Mouse (Mus musculus) CH12.LX (cell line): Measurements from ENCODE around the gene Dctpp1. TPM values are rescaled to one million over a fixed set of nuclear protein-coding genes. Genes with fewer than 3 reads are reported as not detected.

ENCODE experiments used
- DNase-seq: peaks from one replicate; pipeline ENCODE4 v3.0.0-alpha.2; 2013; ENCODE audit errors: extremely low read depth
- H3K27ac ChIP-seq: 2 replicates; pipeline ENCODE4 v1.5.1; 2012; ENCODE audit warnings: low read depth, mild to moderate bottlenecking, control low read depth, moderate library complexity; ENCODE audit not compliant: insufficient read depth
- H3K27me3 ChIP-seq: replicated peaks from 2 replicates; pipeline ENCODE3; 2012; ENCODE audit warnings: inconsistent platforms
- H3K36me3 ChIP-seq, 2 experiments: replicated peaks in 1 of 2; 2 replicates each; pipeline versions ENCODE3 to v1.6.1; 2012; ENCODE audit warnings: inconsistent platforms in 1 of 2, low read length in 1 of 2, mild to moderate bottlenecking in 1 of 2, mixed read lengths in 1 of 2, moderate library complexity in 1 of 2; ENCODE audit not compliant: control insufficient read depth in 1 of 2, insufficient read depth in 1 of 2
- H3K4me1 ChIP-seq, 2 experiments: 2 replicates each; pipeline ENCODE4 v1.6.1; 2012; ENCODE audit warnings: inconsistent platforms in 1 of 2, moderate library complexity in 1 of 2; ENCODE audit not compliant: insufficient read depth in 2 of 2, control insufficient read depth in 1 of 2
- H3K4me2 ChIP-seq: 2 replicates; pipeline ENCODE4 v1.6.1; 2012; ENCODE audit warnings: low read depth, mild to moderate bottlenecking, control low read depth; ENCODE audit not compliant: poor library complexity, insufficient read depth, severe bottlenecking
- H3K4me3 ChIP-seq, 3 experiments: fragments of 150-350 bp in 1 of 3; sonication (generic) in 1 of 3; replicated peaks in 1 of 3; 2 replicates each; pipeline versions ENCODE3 to v1.5.1; 2011 to 2012; ENCODE audit warnings: low read depth in 2 of 3, low read length in 2 of 3, mild to moderate bottlenecking in 2 of 3, moderate library complexity in 2 of 3, control low read depth in 1 of 3, improper control_type of control experiment in 1 of 3, inconsistent platforms in 1 of 3, mixed read lengths in 1 of 3; ENCODE audit not compliant: poor library complexity in 1 of 3
- H3K79me2 ChIP-seq: replicated peaks from 2 replicates; pipeline ENCODE4 v1.6.1; 2012; ENCODE audit warnings: mild to moderate bottlenecking, moderate library complexity; ENCODE audit not compliant: control insufficient read depth, poor library complexity, insufficient read depth, severe bottlenecking; ENCODE audit errors: extremely low read depth
- H3K9ac ChIP-seq: 2 replicates; pipeline ENCODE4 v1.6.1; 2012; ENCODE audit warnings: low read depth, mild to moderate bottlenecking, control low read depth, moderate library complexity; ENCODE audit not compliant: insufficient read depth
- H3K9me3 ChIP-seq: replicated peaks from 2 replicates; pipeline ENCODE3; 2012; ENCODE audit warnings: low read length, inconsistent platforms, mixed read lengths
- BHLHE40 ChIP-seq: IDR thresholded peaks from 2 replicates; pipeline ENCODE4 v1.6.1; 2011; ENCODE audit warnings: mild to moderate bottlenecking, low read depth, low read length, improper control_type of control experiment
- CHD1 ChIP-seq: IDR thresholded peaks from 2 replicates; pipeline ENCODE4 v1.6.1; 2012; ENCODE audit warnings: low read depth, low read length, improper control_type of control experiment, inconsistent platforms
- CHD2 ChIP-seq: IDR thresholded peaks from 2 replicates; pipeline ENCODE4 v1.6.1; 2011; ENCODE audit warnings: low read length, improper control_type of control experiment
- CTCF ChIP-seq, 2 experiments: IDR thresholded peaks in 1 of 2; conservative IDR thresholded peaks in 1 of 2; 2 replicates each; pipeline ENCODE4 v1.5.1; 2011 to 2012; ENCODE audit warnings: low read depth in 2 of 2, low read length in 2 of 2, improper control_type of control experiment in 1 of 2, inconsistent platforms in 1 of 2, mild to moderate bottlenecking in 1 of 2, moderate library complexity in 1 of 2
- ELF1 ChIP-seq: IDR thresholded peaks from 2 replicates; pipeline ENCODE4 v1.6.1; 2014; ENCODE audit warnings: low read depth, mild to moderate bottlenecking, inconsistent platforms, low read length, improper control_type of control experiment
- EP300 ChIP-seq: IDR thresholded peaks from 2 replicates; pipeline ENCODE4 v1.6.1; 2011; ENCODE audit warnings: low read length, improper control_type of control experiment
- ETS1 ChIP-seq: conservative IDR thresholded peaks from 2 replicates; pipeline ENCODE4 v1.6.1; 2012; ENCODE audit warnings: low read depth, mild to moderate bottlenecking, inconsistent platforms, low read length, improper control_type of control experiment, moderate library complexity
- GABPA ChIP-seq: IDR thresholded peaks from 2 replicates; pipeline ENCODE4 v1.6.1; 2012; ENCODE audit warnings: low read depth, low read length, improper control_type of control experiment, inconsistent platforms; ENCODE audit not compliant: insufficient replicate concordance
- HCFC1 ChIP-seq: IDR thresholded peaks from 2 replicates; pipeline ENCODE4 v1.6.1; 2012; ENCODE audit warnings: low read depth, mild to moderate bottlenecking, inconsistent platforms, low read length, improper control_type of control experiment
- IRF4 ChIP-seq: IDR thresholded peaks from 2 replicates; pipeline ENCODE4 v1.6.1; 2014; ENCODE audit warnings: low read depth, mild to moderate bottlenecking, inconsistent platforms, low read length, improper control_type of control experiment
- JUND ChIP-seq: conservative IDR thresholded peaks from 2 replicates; pipeline ENCODE4 v1.6.1; 2011; ENCODE audit warnings: low read depth, low read length, improper control_type of control experiment
- KAT2A ChIP-seq: IDR thresholded peaks from 2 replicates; pipeline ENCODE4 v1.6.1; 2012; ENCODE audit warnings: low read length, improper control_type of control experiment, inconsistent platforms; ENCODE audit not compliant: insufficient replicate concordance
- MAFK ChIP-seq: IDR thresholded peaks from 2 replicates; pipeline ENCODE4 v1.6.1; 2011; ENCODE audit warnings: low read length, improper control_type of control experiment; ENCODE audit not compliant: insufficient replicate concordance
- MAX ChIP-seq: IDR thresholded peaks from 2 replicates; pipeline ENCODE4 v1.6.1; 2011; ENCODE audit warnings: low read length, improper control_type of control experiment
- MAZ ChIP-seq: IDR thresholded peaks from 2 replicates; pipeline ENCODE4 v1.6.1; 2012; ENCODE audit warnings: low read depth, mild to moderate bottlenecking, inconsistent platforms, low read length, improper control_type of control experiment, moderate library complexity
- MEF2A ChIP-seq: IDR thresholded peaks from 2 replicates; pipeline ENCODE4 v1.6.1; 2014; ENCODE audit warnings: low read depth, mild to moderate bottlenecking, inconsistent platforms, low read length, improper control_type of control experiment, borderline replicate concordance
- MXI1 ChIP-seq: IDR thresholded peaks from 2 replicates; pipeline ENCODE4 v1.6.1; 2011; ENCODE audit warnings: mild to moderate bottlenecking, low read depth, low read length, improper control_type of control experiment
- MYC ChIP-seq: IDR thresholded peaks from 2 replicates; pipeline ENCODE4 v1.6.1; 2011; ENCODE audit warnings: low read depth, mild to moderate bottlenecking, improper control_type of control experiment, low read length
- NELFE ChIP-seq: IDR thresholded peaks from 2 replicates; pipeline ENCODE4 v1.6.1; 2011; ENCODE audit warnings: low read depth, low read length, improper control_type of control experiment
- NRF1 ChIP-seq: IDR thresholded peaks from 2 replicates; pipeline ENCODE4 v1.6.1; 2014; ENCODE audit warnings: low read depth, mild to moderate bottlenecking, inconsistent platforms, low read length, improper control_type of control experiment, moderate library complexity
- PAX5 ChIP-seq: IDR thresholded peaks from 2 replicates; pipeline ENCODE4 v1.6.1; 2012; ENCODE audit warnings: low read length, inconsistent platforms, mixed read lengths
- POLR2AphosphoS2 ChIP-seq: IDR thresholded peaks from 2 replicates; pipeline ENCODE4 v1.6.1; 2011; ENCODE audit warnings: low read depth, low read length, improper control_type of control experiment
- RAD21 ChIP-seq: IDR thresholded peaks from 2 replicates; pipeline ENCODE4 v1.6.1; 2011; ENCODE audit warnings: low read depth, mild to moderate bottlenecking, low read length, improper control_type of control experiment, moderate library complexity
- SIN3A ChIP-seq: IDR thresholded peaks from 2 replicates; pipeline ENCODE4 v1.6.1; 2012; ENCODE audit warnings: low read length, improper control_type of control experiment, inconsistent platforms
- SMC3 ChIP-seq: IDR thresholded peaks from 2 replicates; pipeline ENCODE4 v1.6.1; 2011; ENCODE audit warnings: low read depth, low read length, improper control_type of control experiment
- TCF12 ChIP-seq: IDR thresholded peaks from 2 replicates; pipeline ENCODE4 v1.6.1; 2014; ENCODE audit warnings: low read depth, mild to moderate bottlenecking, inconsistent platforms, low read length, improper control_type of control experiment
- UBTF ChIP-seq: IDR thresholded peaks from 2 replicates; pipeline ENCODE4 v1.6.1; 2012; ENCODE audit warnings: low read depth, mild to moderate bottlenecking, inconsistent platforms, low read length, improper control_type of control experiment, moderate library complexity
- USF1 ChIP-seq: IDR thresholded peaks from 2 replicates; pipeline ENCODE4 v1.6.1; 2014; ENCODE audit warnings: low read depth, mild to moderate bottlenecking, inconsistent platforms, low read length, improper control_type of control experiment
- USF2 ChIP-seq: conservative IDR thresholded peaks from 2 replicates; pipeline ENCODE4 v1.6.1; 2011; ENCODE audit warnings: low read depth, low read length, improper control_type of control experiment
- ZC3H11A ChIP-seq: IDR thresholded peaks from 2 replicates; pipeline ENCODE4 v1.6.1; 2012; ENCODE audit warnings: low read depth, mild to moderate bottlenecking, inconsistent platforms, low read length, improper control_type of control experiment
- ZMIZ1 ChIP-seq: IDR thresholded peaks from 2 replicates; pipeline ENCODE4 v1.6.1; 2012; ENCODE audit warnings: low read depth, mild to moderate bottlenecking, inconsistent platforms, low read length, improper control_type of control experiment
- dilution Hi-C: fragments of 300-500 bp; cut with MboI; formaldehyde crosslinking; loops from 2 replicates; pipeline ENCODE4 v1.14.3; 2020; ENCODE audit warnings: low sequenced_read_pairs; ENCODE audit not compliant: extremely low pct_unique_long_range_greater_than_20kb, extremely low pct_ligation_motif_present
- in situ Hi-C: fragments of 300-500 bp; cut with MboI; formaldehyde crosslinking; loops from 3 replicates; pipeline ENCODE4 v1.14.3; 2019; ENCODE audit warnings: low sequenced_read_pairs, low pct_ligation_motif_present, low pct_unique_long_range_greater_than_20kb, mixed read lengths
- polyA plus RNA-seq: library from polyadenylated mRNA; unstranded; fragments of >175 nt; gene quantifications from 2 replicates; pipeline ENCODE4 v1.2.1, GENCODE M21; 2012; ENCODE audit warnings: low read depth; ENCODE audit not compliant: insufficient read length
- total RNA-seq, 2 experiments: library from RNA; depleted of rRNA; stranded (reverse); fragments of 300-350 nt in 1 of 2; fragments of >200 nt in 1 of 2; gene quantifications; 2 replicates each; pipeline ENCODE4 v1.2.3; 2012 to 2014

The Dctpp1 gene
- total and polyA plus RNA-seq, 3 experiments = 197 to 296 (median 221) TPM

DNA sequence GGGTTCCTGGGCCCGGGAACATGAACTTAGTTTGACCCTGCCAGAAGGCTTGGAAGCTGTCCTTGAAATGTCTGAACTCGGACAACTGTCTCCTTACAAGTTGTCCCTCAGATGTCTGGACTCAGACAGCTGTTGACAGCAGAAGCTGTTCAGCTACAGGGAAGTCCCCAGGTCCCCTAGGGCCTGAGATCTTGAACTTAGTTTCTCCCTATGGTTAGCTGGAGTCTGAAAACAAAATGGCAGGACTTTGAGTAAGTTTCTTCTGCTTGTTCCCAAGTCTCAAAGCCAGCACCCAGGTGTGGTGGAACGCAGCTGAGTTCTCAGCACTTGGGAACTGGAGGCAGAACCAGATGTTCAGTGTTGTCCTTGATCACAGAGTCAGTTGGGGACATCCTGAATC, 19.6 kb upstream of the Dctpp1 start:
- dilution Hi-C loops = no loop called here
- TF ChIP-seq POLR2AphosphoS2 (no peak), SIN3A (peak; percentile 75), MEF2A (0 out of 2 replicates have a peak, but pooled peaks have one; percentile 17), BHLHE40 (0 out of 2 replicates have a peak, but pooled peaks have one; percentile 12), MXI1 (0 out of 2 replicates have a peak, but pooled peaks have one; percentile 11), CHD1 (peak; percentile 34; the same call in 1 of the 2 replicates), ETS1 (peak; percentile 62), NRF1 (0 out of 2 replicates have a peak, but pooled peaks have one; percentile 5), TCF12 (peak; percentile 29; the same call in 1 of the 2 replicates), MAX (no peak), KAT2A (no peak)
- H3K4me1 ChIP-seq = peaks cover 34 to 77% of the 10 kb centered on the region in 2 experiments
- no peaks in the 10 kb centered on the region for H3K9me3 ChIP-seq
- in situ Hi-C loops = no loop called here
- peak overlapping the region; percentile 80 for H3K4me2 ChIP-seq
- H3K4me3 ChIP-seq = peak overlapping the region in 1 of 3 experiments; percentile 19
- peak overlapping the region; percentile 93 for H3K27ac ChIP-seq
- H3K79me2 ChIP-seq = no peaks in the 10 kb centered on the region
- H3K27me3 ChIP-seq = no peaks in the 10 kb centered on the region
- H3K36me3 ChIP-seq = no peaks in the 10 kb centered on the region
- peak; percentile 65 for DNase-seq
- peak overlapping the region; percentile 79; the same call in 1 of the 2 replicates for H3K9ac ChIP-seq

DNA sequence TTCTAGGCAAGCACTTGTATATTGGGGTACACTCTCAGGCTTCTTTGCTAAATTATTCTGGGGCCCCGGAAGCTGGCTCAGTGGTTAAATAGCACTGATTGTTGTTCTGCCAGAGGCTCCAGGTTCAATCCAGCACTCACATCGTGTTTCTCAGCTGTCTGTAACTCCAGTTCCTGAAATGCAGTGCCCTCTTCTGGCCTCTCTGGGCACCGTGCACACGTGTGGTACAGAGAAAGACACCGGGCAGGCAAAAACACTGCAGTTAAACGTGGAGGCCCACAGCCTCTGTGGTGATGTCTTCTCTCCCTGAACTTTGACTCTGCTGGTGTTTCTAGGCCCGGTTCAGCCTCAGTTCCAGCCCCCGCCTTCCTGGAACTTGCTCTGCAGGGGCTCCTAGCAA, 17.8 kb upstream of the Dctpp1 start:
- in situ Hi-C loops = no loop called here
- dilution Hi-C loops = no loop called here
- Histone ChIP-seq H3K4me3 (peak overlapping the region; percentile 36 to 48 (median 37)), H3K9ac (peak overlapping the region; percentile 79), H3K9me3 (no peaks in the 10 kb centered on the region), H3K4me1 (peaks cover 33 to 76% of the 10 kb centered on the region in 2 experiments), H3K79me2 (peaks cover 5% of the 10 kb centered on the region), H3K36me3 (no peaks in the 10 kb centered on the region), H3K27ac (peak overlapping the region; percentile 82), H3K27me3 (no peaks in the 10 kb centered on the region), H3K4me2 (peak overlapping the region; percentile 80)
- peak; percentile 80 for DNase-seq
- TF ChIP-seq HCFC1 (peak; percentile 50), IRF4 (peak; percentile 71), RAD21 (peak; percentile 68), GABPA (no peak), USF1 (no peak), POLR2AphosphoS2 (no peak), MEF2A (peak; percentile 69), NRF1 (peak; percentile 50), MAX (peak; percentile 96), ZC3H11A (no peak), EP300 (no peak), MAFK (0 out of 2 replicates have a peak, but pooled peaks have one; percentile 10), TCF12 (peak; percentile 66), UBTF (no peak), CHD2 (no peak), BHLHE40 (peak; percentile 87), MXI1 (peak; percentile 97), MAZ (peak; percentile 85), PAX5 (no peak), ZMIZ1 (no peak), JUND (0 out of 2 replicates have a peak, but pooled peaks have one; percentile 43), CTCF (conservative IDR thresholded peaks at IDR 0.05 in 1 of 2, IDR thresholded peaks at IDR 0.05 in 1 of 2; ENCODE audit: low read depth in 2 of 2, low read length in 2 of 2) (peak; percentile 13 to 88; a peak in 2 of 4 replicates), SMC3 (peak; percentile 82), USF2 (no peak), ELF1 (peak; percentile 79), NELFE (peak; percentile 73), MYC (peak; percentile 99), SIN3A (peak; percentile 97)
